Mouse (Mus musculus) limb, embryonic 13.5 days (tissue): Measurements from ENCODE around the gene Cemip. TPM values are rescaled to one million over a fixed set of nuclear protein-coding genes. Genes with fewer than 3 reads are reported as not detected.
"Not testable (repeated sequence)": the region's sequence is repeated elsewhere in the genome, so short reads cannot be mapped to it uniquely, and the experiment has no call there.

Experiments used
- ATAC-seq: fragments of 200-750 bp; cut with Nextera tagmentation; 2 replicates; pipeline ENCODE4 v1.8.0; 2017; ENCODE audit warnings: low read depth, moderate number of reproducible peaks, moderate TSS enrichment; ENCODE audit not compliant: low FRiP score
- H3K27ac ChIP-seq: fragments of 300-500 bp; sonication (generic); 2 replicates; pipeline ENCODE4 v1.5.1; 2015; ENCODE audit warnings: inconsistent platforms, mild to moderate bottlenecking, moderate library complexity
- H3K27me3 ChIP-seq: fragments of 300-500 bp; sonication (generic); 2 replicates; pipeline ENCODE4 v1.6.1; 2015; ENCODE audit warnings: mild to moderate bottlenecking, inconsistent platforms
- H3K36me3 ChIP-seq: fragments of 300-500 bp; sonication (generic); 2 replicates; pipeline ENCODE4 v1.6.1; 2015; ENCODE audit warnings: inconsistent platforms, mild to moderate bottlenecking, moderate library complexity
- H3K4me1 ChIP-seq: fragments of 300-500 bp; sonication (generic); 2 replicates; pipeline ENCODE4 v1.6.1; 2015; ENCODE audit warnings: inconsistent platforms
- H3K4me2 ChIP-seq: fragments of 300-500 bp; sonication (generic); replicated peaks from 2 replicates; pipeline ENCODE4 v1.6.1; 2015; ENCODE audit warnings: inconsistent platforms, mild to moderate bottlenecking, moderate library complexity
- H3K4me3 ChIP-seq: fragments of 300-500 bp; sonication (generic); 2 replicates; pipeline ENCODE4 v1.5.1; 2015; ENCODE audit warnings: moderate library complexity, mild to moderate bottlenecking, inconsistent platforms
- H3K9ac ChIP-seq: fragments of 300-500 bp; sonication (generic); 2 replicates; pipeline ENCODE4 v1.6.1; 2015; ENCODE audit warnings: mild to moderate bottlenecking, inconsistent platforms
- H3K9me3 ChIP-seq: fragments of 300-500 bp; sonication (generic); 2 replicates; pipeline ENCODE4 v1.6.1; 2016; ENCODE audit warnings: inconsistent platforms
- WGBS: fragments of 180-500 bp; shearing (Covaris S2); methylation state at CpG from one replicate; pipeline ENCODE4 v1.1.7; 2015; 5-methylcytosine and 5-hydroxymethylcytosine counted together
- polyA plus RNA-seq: library from polyadenylated mRNA; unstranded; fragments of >200 nt; fragmentation: Nextera tagmentation; extraction: Ambion mirVana; gene quantifications from 2 replicates; pipeline ENCODE4 v1.2.1, GENCODE M21; 2015

The Cemip gene
- 0.18 and 0.28 TPM in 2 replicates for polyA plus RNA-seq

DNA sequence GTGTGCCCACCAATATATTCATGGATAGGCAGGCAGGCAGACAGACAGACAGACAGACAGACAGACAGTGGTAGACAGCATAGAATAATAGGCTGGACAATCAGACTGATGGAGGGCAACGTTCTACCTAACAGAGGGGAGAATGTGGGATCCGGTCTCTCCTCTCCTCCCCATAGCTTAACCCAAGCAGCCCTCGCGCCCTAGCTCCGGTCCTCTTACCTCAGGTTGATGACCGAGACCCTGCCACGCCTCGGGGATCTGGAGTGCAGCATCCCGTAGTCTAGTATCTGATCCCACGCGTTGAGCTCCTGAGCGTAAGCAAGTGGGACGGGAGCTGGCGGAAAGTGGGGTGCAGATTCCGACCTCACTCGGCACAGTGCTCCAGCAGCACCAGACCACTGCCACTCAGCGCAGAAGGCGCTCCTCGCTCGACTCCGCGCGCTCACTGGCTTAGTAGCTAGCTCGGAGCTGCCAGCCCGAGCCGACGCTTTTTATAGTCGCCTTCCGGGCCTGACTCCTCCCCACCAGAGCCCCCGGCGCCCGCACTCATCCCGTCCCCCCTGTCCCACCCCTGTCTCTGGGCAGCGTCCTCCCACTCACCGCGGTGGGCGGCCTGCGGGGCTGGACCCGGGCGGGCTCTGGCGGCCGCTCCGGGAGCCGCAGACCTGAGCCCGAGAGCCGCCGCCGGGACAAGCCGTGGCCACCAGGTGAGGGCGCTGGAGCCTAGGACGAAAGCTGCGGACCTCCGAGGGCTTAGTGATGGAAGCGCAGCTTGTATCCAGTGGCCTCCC lies at the start of gene Cemip:
Gene Cemip (minus strand): TSS at position 464 of the 791 bp plus-strand sequence.
- peak within 1 kb of the TSS; percentile 48 for H3K4me3 ChIP-seq
- no peaks in the 10 kb centered on the region for H3K9me3 ChIP-seq
- no peaks in the 10 kb centered on the region for H3K36me3 ChIP-seq
- 1% methylated on average over 54 of the region's 54 CpGs for WGBS
- peak within 1 kb of the TSS; percentile 35; the same call in 1 of the 2 replicates for H3K9ac ChIP-seq
- peak; percentile 80 for ATAC-seq
- peaks cover 47% of the 10 kb centered on the region for H3K27me3 ChIP-seq
- H3K4me2 ChIP-seq = peak within 1 kb of the TSS; percentile 88
- no peak within 1 kb of the TSS for H3K27ac ChIP-seq
- peaks cover 18% of the 10 kb centered on the region for H3K4me1 ChIP-seq

GRCm38 (mm10) chr7:84132704-84133103 lies 46.4 kb upstream of the Cemip start:
- Histone ChIP-seq H3K4me3 (no peak overlapping the region), H3K4me2 (no peak overlapping the region), H3K27ac (no peak overlapping the region), H3K36me3 (no peaks in the 10 kb centered on the region), H3K4me1 (peaks cover 39% of the 10 kb centered on the region), H3K9me3 (no peaks in the 10 kb centered on the region), H3K27me3 (no peaks in the 10 kb centered on the region), H3K9ac (no peak overlapping the region)
- ATAC-seq = no peak
- 90% methylated on average over 1 of the region's 1 CpGs for WGBS

- 73% methylated on average over 4 of the region's 4 CpGs for WGBS
- no peak overlapping the region for H3K27ac ChIP-seq
- no peak overlapping the region for H3K4me2 ChIP-seq
- no peaks in the 10 kb centered on the region for H3K36me3 ChIP-seq
- no peak overlapping the region for H3K4me3 ChIP-seq
- no peaks in the 10 kb centered on the region for H3K27me3 ChIP-seq
- H3K4me1 ChIP-seq = peaks cover 42% of the 10 kb centered on the region
- H3K9me3 ChIP-seq = no peaks in the 10 kb centered on the region
- no peak for ATAC-seq
- H3K9ac ChIP-seq = no peak overlapping the region
Observed at GRCm38 (mm10) chr7:84131736-84132135, 45.4 kb upstream of the Cemip start.

DNA sequence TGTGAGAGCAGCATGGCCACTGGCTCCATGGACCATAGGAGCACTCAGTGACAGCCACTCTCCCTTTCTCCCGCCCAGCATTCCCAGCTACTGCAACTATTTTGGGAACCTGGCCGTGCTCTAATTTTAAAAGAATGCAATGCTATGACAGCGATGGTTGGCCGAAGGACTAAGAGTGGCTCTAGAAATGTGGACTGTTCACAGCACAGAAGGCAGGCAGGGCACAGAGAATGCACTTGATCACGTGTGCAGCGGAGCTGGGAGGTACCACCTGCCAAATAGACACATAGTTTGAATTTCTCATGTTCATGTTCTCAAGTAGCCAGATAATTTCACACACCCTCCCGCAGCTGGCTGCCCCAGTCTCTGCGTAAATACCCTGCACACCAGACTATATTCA lies 42.4 kb upstream of the Cemip start:
- peak; percentile 87 for ATAC-seq
- Histone ChIP-seq H3K4me1 (peaks cover 58% of the 10 kb centered on the region), H3K4me3 (no peak overlapping the region), H3K27me3 (no peaks in the 10 kb centered on the region), H3K36me3 (no peaks in the 10 kb centered on the region), H3K4me2 (no peak overlapping the region), H3K9ac (no peak overlapping the region), H3K27ac (peak overlapping the region; percentile 58), H3K9me3 (no peaks in the 10 kb centered on the region)
- WGBS = 61% methylated on average over 8 of the region's 8 CpGs

DNA sequence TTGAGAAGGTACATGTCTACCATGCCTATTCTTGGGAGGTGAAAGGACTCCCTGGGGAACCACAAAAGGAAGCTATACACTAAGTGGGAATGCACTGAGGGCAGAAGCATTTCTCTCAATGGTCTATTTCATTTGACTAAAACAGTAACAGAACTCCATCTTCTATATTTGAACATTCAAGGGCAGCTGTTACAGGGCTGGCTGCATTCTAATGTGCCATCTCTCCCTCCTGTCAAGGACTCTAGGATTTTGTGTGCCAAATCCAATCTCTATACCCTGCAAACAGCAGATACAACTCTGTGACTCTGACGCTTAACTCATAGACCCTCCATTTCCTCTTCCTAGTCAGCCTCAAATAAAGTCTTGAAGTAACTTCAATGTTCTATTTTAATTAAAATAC lies 39.4 kb upstream of the Cemip start:
- Histone ChIP-seq H3K27ac (no peak overlapping the region), H3K4me2 (no peak overlapping the region), H3K27me3 (no peaks in the 10 kb centered on the region), H3K9ac (no peak overlapping the region), H3K36me3 (no peaks in the 10 kb centered on the region), H3K9me3 (no peaks in the 10 kb centered on the region), H3K4me3 (no peak overlapping the region), H3K4me1 (peaks cover 56% of the 10 kb centered on the region)
- WGBS = 81% methylated on average over 1 of the region's 1 CpGs
- ATAC-seq = no peak

DNA sequence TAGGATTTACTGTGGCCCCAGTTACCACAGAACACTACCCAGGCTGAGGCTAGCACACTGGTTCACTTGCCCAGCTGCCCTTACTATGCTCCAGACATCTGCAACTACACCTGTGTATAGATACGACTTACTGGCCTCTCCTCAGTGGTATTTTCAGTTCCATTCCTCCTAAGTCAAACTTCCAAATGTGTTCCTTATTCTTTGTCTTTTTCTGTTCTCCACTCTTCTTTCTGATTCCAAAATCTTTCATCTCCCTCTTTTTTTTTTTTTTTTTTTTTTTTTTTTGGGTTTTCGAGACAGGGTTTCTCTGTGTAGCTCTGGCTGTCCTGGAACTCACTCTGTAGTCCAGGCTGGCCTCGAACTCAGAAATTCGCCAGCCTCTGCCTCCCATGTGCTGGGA lies 37.3 kb upstream of the Cemip start:
- not testable (repeated sequence) for ATAC-seq, H3K27me3 ChIP-seq, H3K4me2 ChIP-seq, H3K9me3 ChIP-seq, H3K9ac ChIP-seq, H3K4me3 ChIP-seq, H3K36me3 ChIP-seq, H3K27ac ChIP-seq
- 86% methylated on average over 4 of the region's 4 CpGs for WGBS
- peaks cover 57% of the 10 kb centered on the region for H3K4me1 ChIP-seq

GRCm38 (mm10) chr7:84121778-84122177 lies 35.5 kb upstream of the Cemip start:
- H3K27ac ChIP-seq = no peak overlapping the region
- H3K27me3 ChIP-seq = no peaks in the 10 kb centered on the region
- H3K9ac ChIP-seq = no peak overlapping the region
- H3K36me3 ChIP-seq = no peaks in the 10 kb centered on the region
- peaks cover 59% of the 10 kb centered on the region for H3K4me1 ChIP-seq
- H3K4me3 ChIP-seq = no peak overlapping the region
- no peak overlapping the region for H3K4me2 ChIP-seq
- WGBS = 80% methylated on average over 3 of the region's 3 CpGs
- no peak for ATAC-seq
- H3K9me3 ChIP-seq = no peaks in the 10 kb centered on the region

- H3K36me3 ChIP-seq = no peaks in the 10 kb centered on the region
- no peak overlapping the region for H3K9ac ChIP-seq
- no peak overlapping the region for H3K4me2 ChIP-seq
- no peaks in the 10 kb centered on the region for H3K27me3 ChIP-seq
- H3K4me3 ChIP-seq = no peak overlapping the region
- WGBS = 66% methylated on average over 5 of the region's 5 CpGs
- ATAC-seq = no peak
- H3K9me3 ChIP-seq = no peaks in the 10 kb centered on the region
- H3K4me1 ChIP-seq = peaks cover 57% of the 10 kb centered on the region
- no peak overlapping the region for H3K27ac ChIP-seq
Observed at GRCm38 (mm10) chr7:84120142-84120760, 33.9 kb upstream of the Cemip start.

DNA sequence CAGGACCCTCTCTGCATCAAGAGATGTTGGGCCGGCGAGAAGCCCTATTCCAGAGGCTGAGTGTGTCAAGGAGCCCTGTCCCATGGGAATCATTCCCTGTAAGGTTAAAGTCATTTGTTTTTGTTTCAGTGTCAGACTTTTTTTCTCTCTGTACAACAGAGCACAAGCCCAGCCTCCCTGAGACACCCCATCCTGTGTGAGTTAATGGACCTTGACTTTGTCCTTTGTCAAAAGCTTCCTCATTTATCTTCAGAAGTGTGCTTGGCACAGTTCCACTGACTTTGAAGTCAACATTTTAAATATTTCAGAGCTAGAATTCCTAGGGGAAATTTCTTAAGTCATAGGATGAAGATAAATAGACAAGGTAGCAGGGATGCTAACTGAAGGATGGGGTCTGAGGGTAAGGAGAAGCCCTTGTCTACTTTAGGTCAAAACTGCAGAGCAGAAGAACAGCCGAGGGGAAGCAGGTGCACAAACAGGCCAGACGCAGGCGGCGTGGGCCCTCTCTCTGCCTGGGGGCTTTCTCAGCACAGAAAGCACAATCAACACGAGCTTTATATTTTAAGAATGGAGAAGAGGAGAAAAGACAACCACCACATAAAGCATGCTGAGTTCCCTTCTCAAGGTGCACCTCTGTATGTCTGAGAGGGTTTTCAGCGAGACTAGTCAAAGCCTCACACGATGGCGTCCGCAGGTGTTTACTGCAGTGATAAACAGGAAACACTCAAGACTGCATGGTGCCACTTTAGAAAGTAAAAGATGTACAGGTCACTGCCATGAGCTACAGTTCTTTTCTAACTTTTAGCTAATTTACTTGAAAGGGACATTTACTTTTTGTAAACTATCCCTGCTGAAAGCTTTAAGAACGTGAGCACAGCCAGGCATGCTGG lies 33.2 kb upstream of the Cemip start:
- whole genome bisulfite sequencing = 65% methylated on average over 12 of the region's 12 CpGs
- Histone ChIP-seq H3K4me2 (no peak overlapping the region), H3K9ac (no peak overlapping the region), H3K36me3 (no peaks in the 10 kb centered on the region), H3K27ac (no peak overlapping the region), H3K27me3 (no peaks in the 10 kb centered on the region), H3K9me3 (no peaks in the 10 kb centered on the region), H3K4me1 (peaks cover 51% of the 10 kb centered on the region), H3K4me3 (no peak overlapping the region)
- no peak for ATAC-seq

- Histone ChIP-seq H3K9ac (no peak overlapping the region), H3K27me3 (no peaks in the 10 kb centered on the region), H3K4me1 (peaks cover 49% of the 10 kb centered on the region), H3K9me3 (no peaks in the 10 kb centered on the region), H3K4me3 (no peak overlapping the region), H3K27ac (no peak overlapping the region), H3K36me3 (peaks cover 16% of the 10 kb centered on the region), H3K4me2 (no peak overlapping the region)
- no peak for ATAC-seq
- WGBS = 91% methylated on average over 6 of the region's 6 CpGs
Observed at GRCm38 (mm10) chr7:84117543-84118122, 31.3 kb upstream of the Cemip start.

DNA sequence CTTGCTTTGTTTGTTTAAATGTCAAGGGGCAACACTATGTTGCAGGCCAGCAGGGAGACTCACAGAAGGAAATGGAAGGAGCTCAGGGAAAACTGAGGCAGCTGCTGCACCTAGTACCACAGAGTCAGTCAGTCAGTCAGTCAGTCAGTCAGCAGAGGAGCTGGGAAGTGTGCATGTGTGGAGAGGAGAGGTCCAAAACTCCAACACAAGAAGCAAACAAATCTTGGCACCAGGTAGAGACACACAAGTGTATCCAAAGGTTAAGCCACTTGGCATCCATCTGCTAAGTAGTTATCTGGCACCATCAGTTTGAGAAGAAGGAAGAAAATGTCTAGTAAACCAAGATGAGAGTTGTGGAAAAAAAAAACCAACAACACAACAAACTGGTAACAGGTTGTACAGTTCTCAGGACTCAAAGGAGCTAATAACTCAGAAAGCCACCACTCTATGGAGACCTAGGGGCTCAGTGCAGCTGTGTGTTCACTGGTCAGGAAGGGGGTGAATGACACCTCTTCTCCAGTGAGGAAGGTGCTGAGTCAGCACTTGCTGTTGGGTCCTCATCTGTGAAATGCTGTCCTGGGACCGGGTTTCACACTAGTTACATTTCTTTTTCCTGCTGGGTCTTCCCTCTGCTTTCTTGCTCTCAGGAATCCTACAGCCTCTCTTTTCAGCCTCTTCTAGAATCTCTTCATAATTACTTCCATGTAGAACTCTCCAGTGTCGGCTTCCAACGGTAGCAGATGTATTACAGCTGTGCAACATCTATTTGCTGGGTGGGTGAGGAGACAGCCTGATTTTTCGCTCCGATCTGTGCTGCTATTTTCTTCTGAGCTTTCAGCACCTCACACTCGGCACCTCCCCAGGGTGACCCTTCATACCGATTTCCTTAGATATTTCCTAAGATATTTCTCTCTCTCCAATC lies 30.6 kb upstream of the Cemip start:
- no peaks in the 10 kb centered on the region for H3K27me3 ChIP-seq
- 60% methylated on average over 7 of the region's 7 CpGs for WGBS
- H3K4me2 ChIP-seq = no peak overlapping the region
- H3K36me3 ChIP-seq = peaks cover 17% of the 10 kb centered on the region
- H3K4me3 ChIP-seq = no peak overlapping the region
- no peak overlapping the region for H3K27ac ChIP-seq
- H3K9ac ChIP-seq = no peak overlapping the region
- ATAC-seq = no peak
- H3K4me1 ChIP-seq = peaks cover 49% of the 10 kb centered on the region
- H3K9me3 ChIP-seq = no peaks in the 10 kb centered on the region
